In genomic region chr5:114381013-114381351, GRCm38 (mm10) we compare ENCODE assay signal across 8 mouse cellular contexts. TPM values are rescaled to one million over a fixed set of nuclear protein-coding genes. Genes with fewer than 3 reads are reported as not detected.
DNase-seq lines count a peak whose midpoint lies in the region; ATAC-seq and TF ChIP-seq lines count a peak whose summit lies in the region.

No protein-coding gene starts in this region.

- peak overlapping the region; percentile 98 for H3K9ac ChIP-seq in heart, embryonic 15.5 days
- peak overlapping the region; percentile 98 for H3K9ac ChIP-seq in ES-E14 (ENCODE audit: insufficient read depth, low read depth, low read length, poor library complexity, severe bottlenecking)
- H3K9ac ChIP-seq in forebrain, embryonic 12.5 days = peak overlapping the region; percentile 91
- peak overlapping the region; percentile 96 for H3K9ac ChIP-seq in liver, embryonic 14.5 days (replicated peaks)

- H3K9me3 ChIP-seq in heart, embryonic 15.5 days (replicated peaks) = no peaks in the 10 kb centered on the region
- H3K9me3 ChIP-seq in ES-E14 (ENCODE audit: control insufficient read depth, insufficient read depth, low read depth, low read length) = no peaks in the 10 kb centered on the region
- H3K9me3 ChIP-seq in forebrain, embryonic 12.5 days = no peaks in the 10 kb centered on the region
- no peaks in the 10 kb centered on the region for H3K9me3 ChIP-seq in liver, embryonic 14.5 days (ENCODE audit: control insufficient read depth, low read length)

- peak; percentile 29 for ATAC-seq in heart, embryonic 15.5 days (replicated peaks; ENCODE audit: insufficient number of reproducible peaks, insufficient read depth, low FRiP score, low read depth)
- peak; percentile 27; the same call in 1 of the 2 replicates for ATAC-seq in forebrain, embryonic 12.5 days (ENCODE audit: low FRiP score)
- peak; percentile 5; the same call in 1 of the 2 replicates for ATAC-seq in liver, embryonic 14.5 days (ENCODE audit: insufficient read depth)

- under 1% methylated on average over 18 of the region's 18 CpGs for WGBS in heart, embryonic 15.5 days
- WGBS in forebrain, embryonic 12.5 days = under 1% methylated on average over 18 of the region's 18 CpGs
- WGBS in liver, embryonic 14.5 days (ENCODE audit: insufficient replicate concordance) = under 1% methylated on average over 18 of the region's 18 CpGs

- H3K27ac ChIP-seq in heart, embryonic 15.5 days = peak overlapping the region; percentile 92
- peak overlapping the region; percentile 56 for H3K27ac ChIP-seq in ES-E14 (ENCODE audit: insufficient read depth, low read depth, low read length, poor library complexity, severe bottlenecking)
- H3K27ac ChIP-seq in forebrain, embryonic 12.5 days = peak overlapping the region; percentile 85
- H3K27ac ChIP-seq in liver, embryonic 14.5 days = peak overlapping the region; percentile 32

- peaks cover 20% of the 10 kb centered on the region for H3K36me3 ChIP-seq in heart, embryonic 15.5 days
- peaks cover 14% of the 10 kb centered on the region; the same call in 1 of the 2 replicates for H3K36me3 ChIP-seq in ES-E14 (ENCODE audit: control insufficient read depth, insufficient read depth, low read length, poor library complexity, severe bottlenecking)
- peaks cover 28% of the 10 kb centered on the region for H3K36me3 ChIP-seq in forebrain, embryonic 12.5 days (replicated peaks)
- peaks cover 9% of the 10 kb centered on the region for H3K36me3 ChIP-seq in liver, embryonic 14.5 days (replicated peaks; ENCODE audit: control insufficient read depth, insufficient read depth, low read depth)

- TF ChIP-seq EP300 in liver, embryonic 14.5 days (IDR thresholded peaks at IDR 0.05; ENCODE audit: low read depth) = no peak

- TF ChIP-seq CTCF in liver, embryonic 14.5 days (IDR thresholded peaks at IDR 0.05; ENCODE audit: low read depth) = no peak

- no peak for DNase-seq in heart, adult 8-10 months (ENCODE audit: low spot score)
- no peak for DNase-seq in ES-E14 (ENCODE audit: low read depth, low spot score)
- no peak for DNase-seq in liver, embryonic 14.5 days (ENCODE audit: low read depth in 3 of 3, low spot score in 3 of 3)
- DNase-seq in retina, postnatal 1 day = no peak
- no peak for DNase-seq in thymus, postnatal 25 days
- DNase-seq in adrenal gland, adult 18-20 months (ENCODE audit: low spot score in 2 of 2) = no peak

- in situ Hi-C loops in ES-E14 (cut with MboI; ENCODE audit: low sequenced_read_pairs in 2 of 2, unreplicated experiment in 2 of 2) = no loop called here

- no peaks in the 10 kb centered on the region for H3K27me3 ChIP-seq in heart, embryonic 15.5 days
- H3K27me3 ChIP-seq in forebrain, embryonic 12.5 days = no peaks in the 10 kb centered on the region
- no peaks in the 10 kb centered on the region for H3K27me3 ChIP-seq in liver, embryonic 14.5 days (ENCODE audit: control insufficient read depth, insufficient read depth, low read length)

- peaks cover 53% of the 10 kb centered on the region for H3K4me1 ChIP-seq in heart, embryonic 15.5 days (replicated peaks)
- peaks cover 2 to 14% of the 10 kb centered on the region in 2 experiments; a peak in 3 of 4 replicates for H3K4me1 ChIP-seq in ES-E14 (ENCODE audit: control insufficient read depth in 2 of 2, insufficient read depth in 2 of 2, low read length in 2 of 2, poor library complexity in 1 of 2)
- peaks cover 42% of the 10 kb centered on the region for H3K4me1 ChIP-seq in forebrain, embryonic 12.5 days
- H3K4me1 ChIP-seq in liver, embryonic 14.5 days (replicated peaks; ENCODE audit: control insufficient read depth in 2 of 2, insufficient read depth in 2 of 2, low read length in 1 of 2) = peaks cover 29 to 38% of the 10 kb centered on the region in 2 experiments

- H3K4me2 ChIP-seq in heart, embryonic 15.5 days = peak overlapping the region; percentile 77
- H3K4me2 ChIP-seq in forebrain, embryonic 12.5 days = peak overlapping the region; percentile 87
- H3K4me2 ChIP-seq in liver, embryonic 14.5 days (ENCODE audit: low read depth) = peak overlapping the region; percentile 98

- peak overlapping the region; percentile 97 for H3K4me3 ChIP-seq in heart, embryonic 15.5 days
- H3K4me3 ChIP-seq in ES-E14 (ENCODE audit: insufficient read depth in 1 of 2, low read depth in 1 of 2, low read length in 2 of 2, poor library complexity in 1 of 2, severe bottlenecking in 1 of 2) = peak overlapping the region; percentile 80 to 95
- peak overlapping the region; percentile 80 for H3K4me3 ChIP-seq in forebrain, embryonic 12.5 days (replicated peaks)
- peak overlapping the region; percentile 91 to 98 for H3K4me3 ChIP-seq in liver, embryonic 14.5 days (ENCODE audit: insufficient read depth in 1 of 2, low read depth in 2 of 2, low read length in 2 of 2)

TF ChIP-seq in ES-E14, 5 proteins besides CTCF, POLR2A, EP300 and RAD21:
- TF ChIP-seq MAFK (IDR thresholded peaks at IDR 0.05; ENCODE audit: insufficient read depth, low read depth, low read length) (no peak), ZC3H11A (IDR thresholded peaks at IDR 0.05; ENCODE audit: borderline replicate concordance, low read depth, low read length) (no peak), CHD2 (IDR thresholded peaks at IDR 0.05; ENCODE audit: low read depth, low read length) (no peak), HCFC1 (IDR thresholded peaks at IDR 0.05; ENCODE audit: borderline replicate concordance, insufficient read depth, low read length) (no peak), ZNF384 (IDR thresholded peaks at IDR 0.05; ENCODE audit: low read depth, low read length) (no peak)
TF ChIP-seq in ES-E14: peak in this region for 0.

RNA-seq across cellular contexts. Expression of gene Ube3b, which starts 0.6 kb away (rescaled TPM):
- polyA plus RNA-seq in heart, embryonic 15.5 days (2015; fragmentation: Nextera tagmentation; extraction: Ambion mirVana) = 36.2 and 47.5 TPM in 2 replicates
- total RNA-seq in heart, adult 8-10 months (2022) = 100 to 1,000 TPM in 3 of 4 experiments, 10 to 100 TPM in 1; 98.7 to 113 (median 104) TPM
- total RNA-seq in ES-E14 (2012; rRNA removed) = 31.7 and 33.8 TPM in 2 replicates
- 53.7 and 60.1 TPM in 2 replicates for polyA plus RNA-seq in forebrain, embryonic 12.5 days (2016; fragmentation: Nextera tagmentation; extraction: Ambion mirVana)
- 12.9 and 13.9 TPM in 2 replicates for polyA plus RNA-seq in liver, embryonic 14.5 days (2012; rRNA removed)
- polyA plus RNA-seq in liver, embryonic 14.5 days (2014; fragmentation: Nextera tagmentation; extraction: Ambion mirVana) = 14.6 and 18.2 TPM in 2 replicates
- total RNA-seq in adrenal gland, adult 18-20 months (2021) = 10 to 100 TPM; 62.7 to 67.8 TPM

RNA-seq across cellular contexts. Expression of gene Kctd10, which starts 0.7 kb away (rescaled TPM):
- polyA plus RNA-seq in heart, embryonic 15.5 days (2015; fragmentation: Nextera tagmentation; extraction: Ambion mirVana) = 93.8 and 113 TPM in 2 replicates
- total RNA-seq in heart, adult 8-10 months (2022) = 10 to 100 TPM; 39.6 to 55.1 (median 44.7) TPM
- total RNA-seq in ES-E14 (2012; rRNA removed) = 54.4 and 94.6 TPM in 2 replicates
- polyA plus RNA-seq in forebrain, embryonic 12.5 days (2016; fragmentation: Nextera tagmentation; extraction: Ambion mirVana) = 93.1 and 94.6 TPM in 2 replicates
- polyA plus RNA-seq in liver, embryonic 14.5 days (2012; rRNA removed) = 12.3 and 13.0 TPM in 2 replicates
- polyA plus RNA-seq in liver, embryonic 14.5 days (2014; fragmentation: Nextera tagmentation; extraction: Ambion mirVana) = 16.6 and 18.8 TPM in 2 replicates
- 10 to 100 TPM; 72.4 to 72.6 TPM for total RNA-seq in adrenal gland, adult 18-20 months (2021)

Comparison
In these comparisons a context has a peak if more than half of its experiments do, and no peak if none do; other contexts are left out.
1. H3K27ac ChIP-seq: peak in every context shown above with its lines; median percentile 92 in heart, embryonic 15.5 days; 85 in forebrain, embryonic 12.5 days; 56 in ES-E14; 32 in liver, embryonic 14.5 days.